Mouse (Mus musculus) kidney, adult 2 months (tissue): ENCODE data around the gene Tecpr2.

ENCODE experiments used
- CTCF ChIP-seq: fragments of 200-500 bp; conservative IDR thresholded peaks from 2 replicates; pipeline ENCODE4 v1.5.1; 2011; ENCODE audit warnings: low read depth, mild to moderate bottlenecking, control low read depth, low read length, moderate library complexity, mixed read lengths; ENCODE audit not compliant: insufficient read depth, insufficient read length
- POLR2A ChIP-seq: fragments of 200-500 bp; IDR thresholded peaks from one replicate; pipeline ENCODE4 v1.6.1; 2011; ENCODE audit warnings: low read depth, low read length, control low read depth

- TF ChIP-seq CTCF (no peak), POLR2A (no peak)
Observed at GRCm38 (mm10) chr12:110940869-110941268, 51.8 kb downstream of the Tecpr2 start.
